Mouse (Mus musculus) myocyte (in vitro differentiated cells): ENCODE data around the gene Disc1. TPM values are rescaled to one million over a fixed set of nuclear protein-coding genes. Genes with fewer than 3 reads are reported as not detected.

Experiments
- H3K27me3 ChIP-seq: one replicate; pipeline ENCODE4 v1.6.1; 2011; ENCODE audit not compliant: control insufficient read depth, insufficient read depth, insufficient read length
- H3K36me3 ChIP-seq: one replicate; pipeline ENCODE4 v1.6.1; 2011; ENCODE audit not compliant: control insufficient read depth, insufficient read depth
- H3K4me2 ChIP-seq: one replicate; pipeline ENCODE4 v1.6.1; 2011; ENCODE audit warnings: low read depth, control low read depth
- H3K4me3 ChIP-seq: one replicate; pipeline ENCODE4 v1.5.1; 2011; ENCODE audit warnings: mild to moderate bottlenecking, control low read depth, moderate library complexity
- H3K79me2 ChIP-seq: one replicate; pipeline ENCODE4 v1.6.1; 2011; ENCODE audit not compliant: control insufficient read depth, insufficient read depth
- H3ac ChIP-seq: one replicate; pipeline ENCODE4 v1.6.1; 2011; ENCODE audit not compliant: control insufficient read depth, insufficient read length
- CEBPB ChIP-seq: IDR thresholded peaks from 2 replicates; pipeline ENCODE4 v1.6.1; 2011; ENCODE audit warnings: mild to moderate bottlenecking, moderate library complexity; ENCODE audit not compliant: poor library complexity, insufficient read depth, severe bottlenecking
- E2F4 ChIP-seq: IDR thresholded peaks from one replicate; pipeline ENCODE4 v1.6.1; 2011; ENCODE audit warnings: mild to moderate bottlenecking, control low read depth, moderate library complexity; ENCODE audit not compliant: insufficient read depth
- MAX ChIP-seq: IDR thresholded peaks from one replicate; pipeline ENCODE4 v1.6.1; 2011; ENCODE audit warnings: low read depth, mild to moderate bottlenecking, control low read depth
- MYOD1 ChIP-seq, 3 experiments: IDR thresholded peaks; one replicate each; pipeline ENCODE4 v1.6.1; 2011; ENCODE audit warnings: control low read depth in 2 of 3, low read depth in 2 of 3, mild to moderate bottlenecking in 2 of 3, moderate library complexity in 1 of 3; ENCODE audit not compliant: insufficient read length in 2 of 3, control insufficient read depth in 1 of 3
- MYOG ChIP-seq, 3 experiments: IDR thresholded peaks; one replicate each; pipeline ENCODE4 v1.6.1; 2011; ENCODE audit warnings: control low read depth in 2 of 3, low read depth in 2 of 3, mild to moderate bottlenecking in 2 of 3; ENCODE audit not compliant: insufficient read length in 2 of 3, control insufficient read depth in 1 of 3, insufficient read depth in 1 of 3
- POLR2A ChIP-seq: IDR thresholded peaks from one replicate; pipeline ENCODE4 v1.6.1; 2011; ENCODE audit warnings: low read depth, mild to moderate bottlenecking, control low read depth, moderate library complexity; ENCODE audit not compliant: insufficient read length
- POLR2AphosphoS2 ChIP-seq: IDR thresholded peaks from one replicate; pipeline ENCODE4 v1.6.1; 2011; ENCODE audit warnings: low read depth, control low read depth; ENCODE audit not compliant: insufficient read length
- REST ChIP-seq: IDR thresholded peaks from one replicate; pipeline ENCODE4 v1.6.1; 2011; ENCODE audit warnings: mild to moderate bottlenecking, control low read depth, moderate library complexity; ENCODE audit not compliant: insufficient read depth, insufficient read length
- SRF ChIP-seq: IDR thresholded peaks from one replicate; pipeline ENCODE4 v1.6.1; 2011; ENCODE audit warnings: low read depth; ENCODE audit not compliant: control insufficient read depth, insufficient read length
- TCF12 ChIP-seq: IDR thresholded peaks from one replicate; pipeline ENCODE4 v1.6.1; 2011; ENCODE audit warnings: mild to moderate bottlenecking, control low read depth; ENCODE audit not compliant: poor library complexity, insufficient read depth, severe bottlenecking
- TCF3 ChIP-seq: IDR thresholded peaks from one replicate; pipeline ENCODE4 v1.6.1; 2011; ENCODE audit warnings: low read depth, control low read depth; ENCODE audit not compliant: insufficient read length
- USF1 ChIP-seq: IDR thresholded peaks from one replicate; pipeline ENCODE4 v1.6.1; 2011; ENCODE audit warnings: low read depth, mild to moderate bottlenecking, control low read depth, moderate library complexity
- polyA plus RNA-seq: library from polyadenylated mRNA; unstranded; fragments of >200 nt; fragmentation: generic; extraction: Trizol; gene quantifications from one replicate; pipeline ENCODE4 v1.2.1, GENCODE M21; 2012; ENCODE audit warnings: missing spikeins

The Disc1 gene
- polyA plus RNA-seq, 1 experiment = 0.06 TPM

DNA sequence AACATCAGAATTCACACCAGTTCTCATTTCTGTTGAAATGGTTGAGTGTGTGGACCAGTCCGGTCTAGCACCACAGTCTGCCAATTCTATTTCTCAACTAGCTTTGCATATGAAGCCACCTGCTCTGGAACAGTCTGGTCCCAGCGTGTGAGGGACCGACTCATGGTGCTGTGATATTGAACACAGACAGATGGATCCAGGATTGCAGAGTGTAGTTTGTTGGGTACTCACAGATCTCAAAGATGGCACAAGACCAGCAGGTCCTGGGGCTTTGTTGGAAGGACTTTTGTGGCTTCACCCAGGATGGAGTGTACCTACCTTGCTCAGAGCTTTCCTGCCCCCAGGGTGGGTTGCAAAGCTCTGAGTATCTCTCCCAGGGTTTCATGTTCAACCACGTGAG, 151.6 kb downstream of the Disc1 start:
- no peak for TF ChIP-seq POLR2A
- no peak for TF ChIP-seq MAX
- TF ChIP-seq REST = no peak
- no peak for TF ChIP-seq POLR2AphosphoS2
- TF ChIP-seq E2F4 = no peak
- Histone ChIP-seq H3ac (no peak overlapping the region), H3K79me2 (no peaks in the 10 kb centered on the region), H3K27me3 (no peaks in the 10 kb centered on the region), H3K36me3 (no peaks in the 10 kb centered on the region), H3K4me3 (no peak overlapping the region), H3K4me2 (no peak overlapping the region)

DNA sequence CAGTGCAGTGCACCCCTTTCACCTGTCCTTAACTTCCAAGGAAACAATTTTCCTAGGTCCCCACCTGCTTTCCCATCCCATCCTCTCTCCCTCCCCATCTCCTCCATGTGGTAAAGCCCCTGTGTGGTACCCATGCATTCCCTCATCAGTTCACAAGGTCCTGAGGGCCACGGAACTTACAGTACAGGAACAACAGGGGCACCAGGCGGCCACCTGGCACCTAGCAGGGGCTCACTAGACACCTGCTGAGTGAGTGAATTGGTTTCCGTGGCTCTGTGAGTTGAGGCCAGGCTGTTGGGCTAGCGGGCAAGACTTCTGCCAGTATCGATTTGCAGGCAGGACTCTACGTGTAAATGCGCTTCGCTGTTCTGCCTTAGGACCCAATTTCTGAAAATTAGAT, 152.4 kb downstream of the Disc1 start:
- Histone ChIP-seq H3K4me3 (no peak overlapping the region), H3K36me3 (no peaks in the 10 kb centered on the region), H3K27me3 (no peaks in the 10 kb centered on the region), H3K79me2 (no peaks in the 10 kb centered on the region), H3ac (no peak overlapping the region), H3K4me2 (no peak overlapping the region)
- no peak for TF ChIP-seq SRF

DNA sequence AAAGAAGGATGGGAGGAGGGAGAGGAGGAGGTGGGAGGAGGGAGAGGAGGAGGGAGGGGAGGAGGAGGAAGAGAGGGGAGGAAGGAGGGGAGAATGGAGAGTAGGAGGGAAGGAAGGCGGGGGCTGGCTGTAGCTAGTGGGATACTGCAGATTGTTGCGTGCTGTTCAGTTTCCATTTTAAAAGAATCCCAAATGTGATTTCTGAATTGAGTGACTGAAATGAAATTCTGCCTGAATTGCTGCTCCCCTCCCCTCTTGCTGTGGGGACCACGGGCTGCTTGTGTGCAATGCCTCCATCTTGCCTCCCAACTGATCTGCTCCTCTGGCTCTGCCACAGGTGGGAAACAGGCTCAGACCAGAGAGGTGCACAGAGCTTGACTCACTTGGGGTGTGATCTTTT, 153.0 kb downstream of the Disc1 start:
- no peaks in the 10 kb centered on the region for H3K36me3 ChIP-seq
- TF ChIP-seq MAX (no peak), E2F4 (no peak), TCF3 (no peak), MYOD1 (IDR thresholded peaks at IDR 0.05; ENCODE audit: control insufficient read depth in 1 of 3, insufficient read length in 2 of 3, low read depth in 2 of 3) (no peak), REST (no peak), SRF (no peak), MYOG (IDR thresholded peaks at IDR 0.05; ENCODE audit: control insufficient read depth in 1 of 3, insufficient read depth in 1 of 3, insufficient read length in 2 of 3, low read depth in 2 of 3) (no peak), TCF12 (no peak), CEBPB (no peak), POLR2AphosphoS2 (no peak), USF1 (no peak), POLR2A (no peak)

DNA sequence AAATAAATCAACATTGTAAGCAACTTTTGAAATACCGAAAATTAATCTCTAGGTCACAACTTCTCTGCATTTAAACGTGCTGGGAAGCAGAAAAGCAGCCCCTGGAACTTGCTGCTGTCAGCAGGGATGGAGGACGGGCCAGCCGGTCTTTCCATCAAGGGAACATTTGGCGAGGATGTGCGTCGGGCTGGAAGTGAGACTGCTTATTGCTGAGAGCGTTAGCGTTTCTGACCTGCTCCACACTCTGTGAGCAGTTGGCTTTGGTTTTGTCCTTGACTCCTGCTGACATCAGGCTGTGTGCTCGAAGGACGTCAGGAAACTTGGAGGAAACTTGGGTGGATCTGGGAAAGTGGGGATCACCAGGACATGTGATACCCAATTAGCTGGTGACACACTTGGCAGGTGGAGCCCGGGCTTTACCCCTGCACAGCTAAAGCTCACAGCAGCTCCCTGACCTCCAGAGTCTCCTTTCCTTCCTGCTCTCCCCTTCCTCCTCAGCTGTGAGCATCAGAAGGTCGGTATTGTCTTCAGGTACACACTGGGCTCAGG, 158.7 kb downstream of the Disc1 start:
- Histone ChIP-seq H3K27me3 (no peaks in the 10 kb centered on the region), H3K79me2 (no peaks in the 10 kb centered on the region), H3K4me2 (no peak overlapping the region), H3ac (no peak overlapping the region), H3K36me3 (no peaks in the 10 kb centered on the region), H3K4me3 (no peak overlapping the region)
- TF ChIP-seq SRF (no peak), MYOG (IDR thresholded peaks at IDR 0.05; ENCODE audit: control insufficient read depth in 1 of 3, insufficient read depth in 1 of 3, insufficient read length in 2 of 3, low read depth in 2 of 3) (no peak), E2F4 (no peak), MYOD1 (IDR thresholded peaks at IDR 0.05; ENCODE audit: control insufficient read depth in 1 of 3, insufficient read length in 2 of 3, low read depth in 2 of 3) (no peak), USF1 (no peak), CEBPB (no peak), POLR2A (no peak), MAX (no peak), REST (no peak), POLR2AphosphoS2 (no peak), TCF12 (no peak), TCF3 (no peak)

More for the DNA sequence above, 153.0 kb downstream of the Disc1 start:
- H3K79me2 ChIP-seq = no peaks in the 10 kb centered on the region
- H3K4me2 ChIP-seq = no peak overlapping the region
- H3K4me3 ChIP-seq = no peak overlapping the region
- H3ac ChIP-seq = no peak overlapping the region
- H3K27me3 ChIP-seq = no peaks in the 10 kb centered on the region

DNA sequence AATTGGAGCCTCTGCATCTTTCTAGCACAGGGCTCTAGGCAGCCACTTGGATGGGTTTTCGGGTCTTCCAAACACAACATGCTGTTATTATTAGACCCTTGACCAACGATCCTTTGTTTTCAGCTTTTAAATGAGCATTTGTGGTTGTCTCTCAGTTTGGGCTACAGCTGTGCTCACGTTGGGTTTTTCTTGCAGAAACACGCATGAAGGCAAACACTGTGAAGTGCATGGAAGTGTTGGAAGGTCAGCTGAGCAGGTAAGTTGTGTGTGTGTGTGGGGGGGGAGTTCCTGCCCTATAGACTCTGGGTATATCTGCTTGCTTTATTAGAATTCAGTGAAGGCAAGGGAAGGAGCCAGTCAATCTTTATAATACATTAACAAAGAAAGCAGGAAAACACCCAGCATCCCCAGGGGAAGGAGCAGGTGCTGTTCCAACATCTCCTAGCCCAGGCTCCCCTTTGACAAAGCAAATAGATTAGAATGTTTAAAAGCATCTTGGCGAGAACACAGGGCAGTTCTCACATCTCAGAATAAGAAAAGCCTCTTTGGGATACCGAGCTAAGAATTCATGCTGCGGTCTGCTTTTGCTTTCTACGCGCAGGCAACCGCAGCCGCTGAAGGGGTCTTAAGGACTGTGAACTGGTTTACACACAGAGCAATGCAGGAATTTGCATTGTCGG, 164.0 kb downstream of the Disc1 start:
- Histone ChIP-seq H3K36me3 (no peaks in the 10 kb centered on the region), H3K4me2 (no peak overlapping the region), H3K27me3 (no peaks in the 10 kb centered on the region), H3K79me2 (no peaks in the 10 kb centered on the region), H3K4me3 (no peak overlapping the region), H3ac (no peak overlapping the region)
- TF ChIP-seq REST (no peak), POLR2AphosphoS2 (no peak), SRF (no peak)

DNA sequence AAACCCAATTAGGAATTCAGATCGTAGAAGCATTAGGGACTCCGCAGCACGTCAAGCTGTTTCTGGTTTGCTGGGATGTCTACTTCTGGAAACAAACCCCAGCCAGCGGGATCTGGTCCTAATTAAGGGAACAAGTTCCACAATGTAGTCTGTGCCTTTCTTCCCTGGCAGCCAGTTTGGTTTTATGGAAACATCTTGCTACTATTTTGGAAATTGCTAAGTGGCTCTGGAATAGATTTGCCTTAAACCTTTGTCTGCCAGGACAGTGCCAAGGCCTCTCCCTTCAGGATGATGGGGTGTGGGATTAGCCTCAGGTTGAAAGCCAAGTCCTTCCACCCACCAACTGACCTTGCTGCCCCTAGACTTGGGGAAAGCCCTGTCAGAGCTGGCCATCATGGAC, 164.7 kb downstream of the Disc1 start:
- TF ChIP-seq TCF12 (no peak), REST (no peak), SRF (no peak), POLR2AphosphoS2 (no peak), USF1 (no peak), CEBPB (no peak), POLR2A (no peak), E2F4 (no peak)
- Histone ChIP-seq H3K27me3 (no peaks in the 10 kb centered on the region), H3K79me2 (no peaks in the 10 kb centered on the region), H3K4me2 (no peak overlapping the region), H3K36me3 (no peaks in the 10 kb centered on the region), H3ac (no peak overlapping the region), H3K4me3 (no peak overlapping the region)
